Mouse (Mus musculus) layer of hippocampus, postnatal 25 days (tissue): Measurements from ENCODE around the gene Wbp2. TPM values are rescaled to one million over a fixed set of nuclear protein-coding genes. Genes with fewer than 3 reads are reported as not detected.
"Not testable (repeated sequence)": the region's sequence is repeated elsewhere in the genome, so short reads cannot be mapped to it uniquely, and the experiment has no call there.

Experiments
- DNase-seq, 2 experiments: peaks; one replicate each; pipeline ENCODE4 v3.0.0; 2022; ENCODE audit warnings: mixed read lengths in 2 of 2, low spot score in 1 of 2; ENCODE audit errors: extremely low spot score in 1 of 2
- total RNA-seq, 2 experiments: library from RNA; stranded (reverse); gene quantifications; 2 replicates each; pipeline ENCODE4 v1.2.3; 2021

Wbp2 gene
- total RNA-seq, 2 experiments from 2014 or later = 390 to 418 TPM

- no peak for DNase-seq
These were observed 7.2 kb upstream of the Wbp2 start for GRCm38 (mm10) chr11:116093771-116094565.

DNA sequence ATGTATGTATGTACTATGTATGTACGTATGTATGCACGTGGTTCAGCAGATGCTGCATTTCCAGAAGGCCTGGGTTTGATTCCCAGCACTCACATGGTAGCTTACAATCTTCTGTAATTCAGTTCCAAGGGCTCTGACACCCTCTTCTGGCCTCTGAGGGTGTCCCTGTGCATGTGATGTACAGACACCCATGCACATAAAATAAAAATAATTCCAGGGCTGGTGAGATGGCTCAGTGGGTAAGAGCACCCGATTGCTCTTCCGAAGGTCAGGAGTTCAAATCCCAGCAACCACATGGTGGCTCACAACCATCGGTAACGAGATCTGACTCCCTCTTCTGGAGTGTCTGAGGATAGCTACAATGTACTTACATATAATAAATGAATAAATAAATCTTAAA is 6.2 kb upstream of the Wbp2 start:
- DNase-seq = not testable (repeated sequence)

GRCm38 (mm10) chr11:116091591-116091990 is 4.8 kb upstream of the Wbp2 start:
- DNase-seq = no peak

GRCm38 (mm10) chr11:116089545-116089944 is 2.8 kb upstream of the Wbp2 start:
- DNase-seq = no peak

- DNase-seq = no peak
These were observed 2.1 kb upstream of the Wbp2 start for GRCm38 (mm10) chr11:116088741-116089394.

GRCm38 (mm10) chr11:116088188-116088587 is 1.4 kb upstream of the Wbp2 start:
- no peak for DNase-seq

GRCm38 (mm10) chr11:116087194-116088130 is 667 bp upstream of the Wbp2 start:
- peak; percentile 73 to 89 for DNase-seq

DNA sequence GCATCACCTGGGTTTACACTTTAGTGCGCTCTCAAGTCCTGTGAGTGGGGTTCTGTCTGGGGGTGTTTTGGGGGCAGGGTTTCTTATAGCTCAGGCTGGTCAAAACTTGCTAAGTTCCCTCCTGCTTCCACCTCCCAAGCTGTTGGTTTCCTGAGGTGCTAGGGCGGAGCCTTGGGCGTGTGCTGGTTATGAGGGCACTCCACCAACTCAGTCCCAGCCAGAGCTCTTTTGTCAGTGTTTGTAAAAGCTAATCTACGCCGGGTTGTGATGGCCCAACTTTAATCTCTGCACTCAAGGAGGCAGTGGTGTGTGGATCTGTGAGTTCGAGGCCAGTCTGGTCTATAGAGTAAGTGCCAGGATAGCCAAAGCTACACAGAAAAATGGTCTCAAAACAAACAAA is 2.6 kb downstream of the Wbp2 start:
- DNase-seq = no peak

GRCm38 (mm10) chr11:116083096-116083672 is 3.6 kb downstream of the Wbp2 start:
- DNase-seq = no peak

DNA sequence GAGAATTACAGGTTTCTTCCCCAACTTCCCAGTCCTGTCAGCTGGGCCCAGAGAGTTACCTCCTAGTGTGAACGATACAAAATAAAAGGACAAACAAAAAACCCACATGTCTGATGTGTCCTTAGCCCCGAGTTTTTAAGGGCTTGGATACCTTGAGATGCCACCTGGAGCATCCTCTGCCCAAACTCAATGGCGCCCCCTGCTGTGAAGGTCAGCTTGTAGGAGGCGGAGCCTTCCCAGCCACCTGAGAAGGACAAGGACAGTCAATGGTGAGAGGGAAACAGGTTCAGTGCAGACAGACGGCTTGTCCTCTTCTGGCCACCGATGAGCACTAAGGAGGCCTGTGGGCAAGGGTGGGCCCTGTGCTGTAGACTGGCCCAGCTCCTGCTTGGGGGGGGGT is 5.7 kb downstream of the Wbp2 start:
- DNase-seq = peak in 1 of 2 experiments; percentile 65

DNA sequence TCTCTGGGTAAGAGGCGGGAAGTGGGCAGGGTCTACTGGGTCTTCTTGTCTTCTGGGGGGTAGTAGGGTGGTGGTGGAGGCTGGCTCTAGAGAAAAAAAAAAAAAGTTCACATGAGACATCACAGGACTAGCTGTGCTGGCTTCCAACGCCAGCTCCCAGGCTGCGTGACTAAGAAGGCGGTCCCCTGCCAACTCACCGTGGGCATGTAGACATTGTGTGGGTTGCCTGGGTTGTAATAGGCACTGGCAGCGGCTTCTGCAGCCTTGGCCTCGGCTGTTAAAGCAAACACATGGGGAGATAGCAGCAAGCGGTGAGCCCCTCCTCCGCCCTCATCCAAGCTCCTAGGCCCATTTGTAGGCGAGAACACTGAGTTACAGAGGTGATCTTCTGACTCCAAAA is 7.3 kb downstream of the Wbp2 start:
- peak in 1 of 2 experiments; percentile 61 for DNase-seq

- DNase-seq = no peak
These were observed 8.0 kb downstream of the Wbp2 start for GRCm38 (mm10) chr11:116078676-116079320.

DNA sequence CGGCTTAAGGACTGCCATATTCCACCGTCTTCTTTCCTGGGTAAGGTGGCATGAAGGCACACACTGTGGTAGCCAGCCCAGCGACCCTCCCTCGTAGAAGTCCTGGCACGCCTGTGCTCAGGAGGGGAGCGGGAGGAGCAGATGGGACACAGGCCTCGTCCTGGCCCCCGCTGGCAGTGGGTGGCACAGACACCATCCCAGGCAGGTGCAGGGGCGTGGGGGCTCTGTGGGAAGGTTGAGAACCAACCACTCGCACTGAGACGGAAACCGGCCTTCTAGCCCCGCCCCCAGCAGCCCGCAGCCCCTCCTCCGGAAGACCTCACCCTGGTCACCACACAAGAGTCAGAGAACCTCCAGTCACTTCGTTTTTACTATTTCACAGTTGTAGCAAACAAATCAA is 8.6 kb downstream of the Wbp2 start:
- DNase-seq = no peak

DNA sequence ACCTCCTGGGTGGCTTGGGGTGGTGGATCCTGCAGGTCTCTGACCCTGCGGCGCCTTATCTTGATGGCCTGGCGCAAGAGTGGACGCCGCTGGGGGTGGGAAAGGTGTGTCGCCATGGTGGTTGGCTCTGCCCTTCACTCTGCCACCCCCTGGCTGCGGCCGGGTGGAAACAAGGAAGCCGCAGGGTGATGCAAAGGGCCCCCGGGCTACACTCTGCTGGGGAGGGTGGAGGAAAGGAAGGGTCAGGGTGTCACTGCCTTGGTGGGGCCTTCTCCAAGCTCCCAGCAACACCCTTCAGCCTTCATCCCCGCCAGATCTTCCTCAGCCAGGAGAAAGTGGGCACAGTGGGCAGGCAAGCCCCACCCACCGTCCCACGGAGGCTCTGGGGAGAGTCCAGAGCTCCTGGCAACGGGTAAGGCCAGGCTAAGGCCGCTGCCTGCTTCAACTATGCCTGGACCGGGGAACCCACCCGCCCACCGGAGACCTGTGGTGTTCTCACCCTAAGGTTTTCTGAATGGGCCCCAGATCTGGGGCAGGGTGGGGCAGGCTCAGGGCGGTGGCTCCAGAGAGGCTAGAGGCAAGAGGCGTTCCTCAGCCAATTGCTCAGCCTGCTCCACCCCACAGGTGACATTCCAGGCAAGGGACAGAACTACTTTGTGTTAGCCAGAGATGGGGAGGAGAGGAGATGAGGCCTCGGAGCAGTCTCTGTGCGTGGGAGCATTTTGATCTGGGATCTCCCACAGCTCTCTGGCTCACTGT is 9.2 kb downstream of the Wbp2 start, which contains the start of gene Unc13d:
Gene Unc13d (minus strand): TSS at position 516 of the 759 bp plus-strand sequence.
- DNase-seq = no peak

DNA sequence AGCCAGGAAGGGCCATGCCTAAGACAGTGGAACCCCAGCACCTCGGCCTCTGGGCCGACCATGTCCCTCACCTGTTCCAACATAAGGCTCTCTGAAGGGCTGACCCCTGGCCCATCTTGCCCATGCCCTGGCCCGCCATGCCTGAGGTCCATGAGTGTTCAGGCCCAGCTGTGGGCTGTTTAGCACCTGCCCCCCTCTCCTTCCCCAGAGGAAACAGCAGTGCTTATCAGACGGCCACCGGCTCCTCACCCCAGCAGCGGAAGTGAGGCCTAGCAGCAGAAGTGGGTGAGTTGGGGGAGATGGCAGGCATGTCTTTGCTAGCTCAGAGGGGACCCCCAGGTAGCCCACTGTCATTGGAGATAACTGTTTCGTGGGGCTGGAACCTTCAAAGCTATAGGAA is 10.0 kb downstream of the Wbp2 start:
- no peak for DNase-seq

- no peak for DNase-seq
These were observed 10.6 kb downstream of the Wbp2 start for GRCm38 (mm10) chr11:116076266-116076540.

- no peak for DNase-seq
These were observed 11.1 kb downstream of the Wbp2 start for GRCm38 (mm10) chr11:116075539-116076265.

- DNase-seq = no peak
These were observed 12.3 kb downstream of the Wbp2 start for GRCm38 (mm10) chr11:116074436-116074991.
